Mouse (Mus musculus) myocyte (in vitro differentiated cells): ENCODE measurements around the gene Tes. TPM values are rescaled to one million over a fixed set of nuclear protein-coding genes. Genes with fewer than 3 reads are reported as not detected.

ENCODE experiments used
- H3K27me3 ChIP-seq: one replicate; pipeline ENCODE4 v1.6.1; 2011; ENCODE audit not compliant: control insufficient read depth, insufficient read depth, insufficient read length
- H3K36me3 ChIP-seq: one replicate; pipeline ENCODE4 v1.6.1; 2011; ENCODE audit not compliant: control insufficient read depth, insufficient read depth
- H3K4me2 ChIP-seq: one replicate; pipeline ENCODE4 v1.6.1; 2011; ENCODE audit warnings: low read depth, control low read depth
- H3K4me3 ChIP-seq: one replicate; pipeline ENCODE4 v1.5.1; 2011; ENCODE audit warnings: mild to moderate bottlenecking, control low read depth, moderate library complexity
- H3K79me2 ChIP-seq: one replicate; pipeline ENCODE4 v1.6.1; 2011; ENCODE audit not compliant: control insufficient read depth, insufficient read depth
- H3ac ChIP-seq: one replicate; pipeline ENCODE4 v1.6.1; 2011; ENCODE audit not compliant: control insufficient read depth, insufficient read length
- CEBPB ChIP-seq: IDR thresholded peaks from 2 replicates; pipeline ENCODE4 v1.6.1; 2011; ENCODE audit warnings: mild to moderate bottlenecking, moderate library complexity; ENCODE audit not compliant: poor library complexity, insufficient read depth, severe bottlenecking
- E2F4 ChIP-seq: IDR thresholded peaks from one replicate; pipeline ENCODE4 v1.6.1; 2011; ENCODE audit warnings: mild to moderate bottlenecking, control low read depth, moderate library complexity; ENCODE audit not compliant: insufficient read depth
- MAX ChIP-seq: IDR thresholded peaks from one replicate; pipeline ENCODE4 v1.6.1; 2011; ENCODE audit warnings: low read depth, mild to moderate bottlenecking, control low read depth
- MYOD1 ChIP-seq, 3 experiments: IDR thresholded peaks; one replicate each; pipeline ENCODE4 v1.6.1; 2011; ENCODE audit warnings: control low read depth in 2 of 3, low read depth in 2 of 3, mild to moderate bottlenecking in 2 of 3, moderate library complexity in 1 of 3; ENCODE audit not compliant: insufficient read length in 2 of 3, control insufficient read depth in 1 of 3
- MYOG ChIP-seq, 3 experiments: IDR thresholded peaks; one replicate each; pipeline ENCODE4 v1.6.1; 2011; ENCODE audit warnings: control low read depth in 2 of 3, low read depth in 2 of 3, mild to moderate bottlenecking in 2 of 3; ENCODE audit not compliant: insufficient read length in 2 of 3, control insufficient read depth in 1 of 3, insufficient read depth in 1 of 3
- POLR2A ChIP-seq: IDR thresholded peaks from one replicate; pipeline ENCODE4 v1.6.1; 2011; ENCODE audit warnings: low read depth, mild to moderate bottlenecking, control low read depth, moderate library complexity; ENCODE audit not compliant: insufficient read length
- POLR2AphosphoS2 ChIP-seq: IDR thresholded peaks from one replicate; pipeline ENCODE4 v1.6.1; 2011; ENCODE audit warnings: low read depth, control low read depth; ENCODE audit not compliant: insufficient read length
- REST ChIP-seq: IDR thresholded peaks from one replicate; pipeline ENCODE4 v1.6.1; 2011; ENCODE audit warnings: mild to moderate bottlenecking, control low read depth, moderate library complexity; ENCODE audit not compliant: insufficient read depth, insufficient read length
- SRF ChIP-seq: IDR thresholded peaks from one replicate; pipeline ENCODE4 v1.6.1; 2011; ENCODE audit warnings: low read depth; ENCODE audit not compliant: control insufficient read depth, insufficient read length
- TCF12 ChIP-seq: IDR thresholded peaks from one replicate; pipeline ENCODE4 v1.6.1; 2011; ENCODE audit warnings: mild to moderate bottlenecking, control low read depth; ENCODE audit not compliant: poor library complexity, insufficient read depth, severe bottlenecking
- TCF3 ChIP-seq: IDR thresholded peaks from one replicate; pipeline ENCODE4 v1.6.1; 2011; ENCODE audit warnings: low read depth, control low read depth; ENCODE audit not compliant: insufficient read length
- USF1 ChIP-seq: IDR thresholded peaks from one replicate; pipeline ENCODE4 v1.6.1; 2011; ENCODE audit warnings: low read depth, mild to moderate bottlenecking, control low read depth, moderate library complexity
- polyA plus RNA-seq: library from polyadenylated mRNA; unstranded; fragments of >200 nt; fragmentation: generic; extraction: Trizol; gene quantifications from one replicate; pipeline ENCODE4 v1.2.1, GENCODE M21; 2012; ENCODE audit warnings: missing spikeins

Gene Tes
- 34.5 TPM for polyA plus RNA-seq

DNA sequence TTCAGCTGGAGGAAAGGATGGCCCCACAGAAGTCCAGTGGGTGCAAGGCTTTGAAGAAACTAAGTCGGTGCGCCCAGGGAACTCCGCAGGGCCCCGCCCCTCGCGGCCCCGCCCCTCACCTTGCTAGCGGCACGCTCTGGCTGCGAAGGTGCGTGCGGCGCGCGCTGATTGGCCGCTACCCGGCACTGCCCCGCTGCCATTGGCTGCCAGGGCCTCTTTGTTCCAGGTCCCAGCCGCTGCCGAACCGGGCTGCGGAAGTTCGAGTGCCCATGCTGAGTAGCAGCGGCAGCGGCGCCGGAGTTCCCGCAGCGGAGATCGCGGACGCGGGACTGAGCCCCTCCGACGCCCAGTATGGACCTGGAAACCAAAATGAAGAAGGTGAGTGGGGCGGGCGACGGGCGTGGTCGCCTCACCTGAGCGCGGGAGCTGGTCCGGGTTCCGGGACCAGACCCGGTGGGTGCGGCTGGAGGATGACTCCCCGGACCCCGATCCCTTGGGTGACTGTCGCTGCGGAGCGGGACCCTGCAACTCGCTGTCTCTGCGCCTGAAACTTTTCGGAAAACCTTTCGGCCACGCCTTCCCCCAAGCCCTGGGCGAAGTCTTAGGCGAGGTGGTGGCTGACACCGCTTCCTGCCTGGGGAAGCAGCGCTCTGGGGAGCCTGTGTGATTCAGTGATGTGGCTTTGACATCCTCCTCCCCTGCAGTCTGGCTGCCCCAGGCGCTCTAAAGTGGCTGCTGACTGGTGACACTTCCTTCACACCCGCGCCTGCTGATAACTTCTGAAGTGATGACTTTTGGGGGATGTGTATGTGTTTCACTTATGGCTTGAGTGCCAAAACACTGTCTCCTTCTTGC is at the start of gene Tes:
Gene Tes, plus strand, starts transcription at position 214 of the 855 bp plus-strand sequence.
- no peaks in the 10 kb centered on the region for H3K27me3 ChIP-seq
- H3K36me3 ChIP-seq, result no peaks in the 10 kb centered on the region
- peak within 1 kb of the TSS; percentile 1 for H3ac ChIP-seq
- peaks cover 43% of the 10 kb centered on the region for H3K79me2 ChIP-seq
- TF ChIP-seq POLR2A (peak; percentile 67), MYOG (IDR thresholded peaks at IDR 0.05; ENCODE audit: control insufficient read depth in 1 of 3, insufficient read depth in 1 of 3, insufficient read length in 2 of 3, low read depth in 2 of 3) (peak in 1 of 3 experiments; percentile 8), REST (no peak)
- peak within 1 kb of the TSS; percentile 67 for H3K4me3 ChIP-seq
- H3K4me2 ChIP-seq, result peak within 1 kb of the TSS; percentile 84

DNA sequence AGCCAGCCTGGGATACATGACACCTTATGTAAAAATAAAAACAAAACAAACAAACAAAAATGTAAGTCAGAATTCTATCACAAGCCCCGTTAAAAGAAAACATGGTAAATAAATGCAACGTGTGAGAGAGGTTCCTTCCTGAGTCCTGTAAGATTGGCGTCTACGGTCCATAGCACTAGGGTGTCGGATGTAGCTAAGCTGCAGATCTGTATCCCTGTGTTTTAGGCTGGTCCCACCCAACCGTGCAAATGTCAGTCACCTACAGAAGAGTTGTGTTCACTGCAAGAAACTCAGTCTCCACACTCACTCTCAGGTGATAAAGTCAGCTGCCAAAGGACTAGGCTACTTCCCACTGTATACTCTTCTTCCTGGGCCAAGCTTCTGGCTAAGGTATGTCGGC is 39.1 kb upstream of the Tes start:
- Histone ChIP-seq H3K4me3 (no peak overlapping the region), H3ac (no peak overlapping the region), H3K27me3 (peaks cover 7% of the 10 kb centered on the region), H3K4me2 (no peak overlapping the region), H3K79me2 (no peaks in the 10 kb centered on the region), H3K36me3 (no peaks in the 10 kb centered on the region)
- TF ChIP-seq USF1 (no peak), REST (no peak), MAX (no peak), E2F4 (no peak), SRF (no peak), MYOG (IDR thresholded peaks at IDR 0.05; ENCODE audit: control insufficient read depth in 1 of 3, insufficient read depth in 1 of 3, insufficient read length in 2 of 3, low read depth in 2 of 3) (no peak), TCF12 (no peak), MYOD1 (IDR thresholded peaks at IDR 0.05; ENCODE audit: control insufficient read depth in 1 of 3, insufficient read length in 2 of 3, low read depth in 2 of 3) (no peak), TCF3 (no peak), POLR2A (no peak), CEBPB (no peak)

- Histone ChIP-seq H3K79me2 (no peaks in the 10 kb centered on the region), H3K4me3 (no peak overlapping the region), H3K36me3 (no peaks in the 10 kb centered on the region), H3K4me2 (no peak overlapping the region), H3K27me3 (peaks cover 7% of the 10 kb centered on the region), H3ac (no peak overlapping the region)
- TF ChIP-seq TCF12 (no peak), REST (no peak), POLR2A (no peak), CEBPB (no peak), POLR2AphosphoS2 (no peak), MAX (no peak), E2F4 (no peak), MYOG (IDR thresholded peaks at IDR 0.05; ENCODE audit: control insufficient read depth in 1 of 3, insufficient read depth in 1 of 3, insufficient read length in 2 of 3, low read depth in 2 of 3) (no peak), TCF3 (no peak), MYOD1 (IDR thresholded peaks at IDR 0.05; ENCODE audit: control insufficient read depth in 1 of 3, insufficient read length in 2 of 3, low read depth in 2 of 3) (no peak)
Observed at GRCm38 (mm10) chr6:17027572-17027971, 37.4 kb upstream of the Tes start.

DNA sequence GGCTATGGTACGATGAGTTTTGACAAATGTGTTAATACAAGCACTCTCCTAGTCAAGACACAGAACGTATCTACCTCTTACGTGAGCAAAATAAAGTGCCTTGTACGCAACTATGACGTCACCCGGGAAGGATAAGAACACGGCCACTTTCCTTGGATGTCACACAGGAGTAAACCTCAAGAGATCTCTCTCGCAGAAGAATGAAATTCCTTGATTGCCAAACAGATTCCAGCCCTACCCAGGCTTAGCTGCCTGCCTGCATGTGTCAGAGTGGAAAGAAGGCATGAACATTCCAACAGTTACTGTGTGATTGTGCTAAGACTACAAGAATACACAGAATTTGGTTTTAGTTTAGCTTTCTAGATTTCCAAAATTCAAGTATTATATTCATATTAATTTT is 36.1 kb upstream of the Tes start:
- Histone ChIP-seq H3K4me3 (no peak overlapping the region), H3K4me2 (no peak overlapping the region), H3K79me2 (no peaks in the 10 kb centered on the region), H3K27me3 (peaks cover 7% of the 10 kb centered on the region), H3K36me3 (no peaks in the 10 kb centered on the region), H3ac (no peak overlapping the region)
- TF ChIP-seq CEBPB (no peak), TCF3 (no peak), MAX (no peak), POLR2A (no peak), USF1 (no peak), MYOG (IDR thresholded peaks at IDR 0.05; ENCODE audit: control insufficient read depth in 1 of 3, insufficient read depth in 1 of 3, insufficient read length in 2 of 3, low read depth in 2 of 3) (no peak), TCF12 (no peak), MYOD1 (IDR thresholded peaks at IDR 0.05; ENCODE audit: control insufficient read depth in 1 of 3, insufficient read length in 2 of 3, low read depth in 2 of 3) (no peak), SRF (no peak), REST (no peak), E2F4 (no peak), POLR2AphosphoS2 (no peak)

- H3K36me3 ChIP-seq, result no peaks in the 10 kb centered on the region
- H3ac ChIP-seq, result no peak overlapping the region
- H3K27me3 ChIP-seq, result no peaks in the 10 kb centered on the region
- H3K4me3 ChIP-seq, result no peak overlapping the region
- H3K4me2 ChIP-seq, result no peak overlapping the region
- H3K79me2 ChIP-seq, result no peaks in the 10 kb centered on the region
- TF ChIP-seq TCF3 (no peak), E2F4 (no peak), MYOG (IDR thresholded peaks at IDR 0.05; ENCODE audit: control insufficient read depth in 1 of 3, insufficient read depth in 1 of 3, insufficient read length in 2 of 3, low read depth in 2 of 3) (no peak), USF1 (no peak), MYOD1 (IDR thresholded peaks at IDR 0.05; ENCODE audit: control insufficient read depth in 1 of 3, insufficient read length in 2 of 3, low read depth in 2 of 3) (no peak), SRF (no peak), POLR2A (no peak), MAX (no peak), POLR2AphosphoS2 (no peak), CEBPB (no peak), REST (no peak), TCF12 (no peak)
Observed at GRCm38 (mm10) chr6:17032231-17032728, 32.7 kb upstream of the Tes start.
